Mouse (Mus musculus) heart, embryonic 14.5 days (tissue): ENCODE measurements around the gene Slc22a19. TPM values are rescaled to one million over a fixed set of nuclear protein-coding genes. Genes with fewer than 3 reads are reported as not detected.

ENCODE experiments used
- ATAC-seq: fragments of 200-750 bp; cut with Nextera tagmentation; 2 replicates; pipeline ENCODE4 v1.8.0; 2017; ENCODE audit warnings: low read depth, moderate TSS enrichment; ENCODE audit not compliant: insufficient number of reproducible peaks, insufficient read depth, low FRiP score
- H3K27ac ChIP-seq, 2 experiments: fragments of 200-500 bp in 1 of 2; fragments of 300-500 bp in 1 of 2; sonication (generic) in 1 of 2; replicated peaks in 1 of 2; 2 replicates each; pipeline ENCODE4 v1.5.1; 2012 to 2014; ENCODE audit warnings: low read depth in 2 of 2, low read length in 2 of 2, control low read depth in 1 of 2, mild to moderate bottlenecking in 1 of 2, mixed read lengths in 1 of 2; ENCODE audit not compliant: control insufficient read depth in 1 of 2, insufficient read depth in 1 of 2
- H3K27me3 ChIP-seq: fragments of 300-500 bp; sonication (generic); 2 replicates; pipeline ENCODE4 v1.6.1; 2014; ENCODE audit warnings: mild to moderate bottlenecking, low read length, control low read depth; ENCODE audit not compliant: control insufficient read depth, insufficient read depth
- H3K36me3 ChIP-seq: fragments of 300-500 bp; sonication (generic); 2 replicates; pipeline ENCODE4 v1.6.1; 2014; ENCODE audit warnings: mild to moderate bottlenecking, control low read depth, low read length, mixed read lengths; ENCODE audit not compliant: control insufficient read depth, insufficient read depth
- H3K4me1 ChIP-seq, 2 experiments: fragments of 200-500 bp in 1 of 2; fragments of 300-500 bp in 1 of 2; sonication (generic) in 1 of 2; 2 replicates each; pipeline ENCODE4 v1.6.1; 2012 to 2014; ENCODE audit warnings: low read length in 2 of 2, control low read depth in 1 of 2, mixed read lengths in 1 of 2; ENCODE audit not compliant: control insufficient read depth in 2 of 2, insufficient read depth in 2 of 2
- H3K4me2 ChIP-seq: fragments of 300-500 bp; sonication (generic); 2 replicates; pipeline ENCODE4 v1.6.1; 2014; ENCODE audit warnings: mild to moderate bottlenecking, low read length
- H3K4me3 ChIP-seq, 2 experiments: fragments of 200-500 bp in 1 of 2; fragments of 300-500 bp in 1 of 2; sonication (generic) in 1 of 2; 2 replicates each; pipeline ENCODE4 v1.5.1; 2012 to 2014; ENCODE audit warnings: low read length in 2 of 2, mild to moderate bottlenecking in 2 of 2, control low read depth in 1 of 2, low read depth in 1 of 2, moderate library complexity in 1 of 2; ENCODE audit not compliant: control insufficient read depth in 1 of 2, insufficient read depth in 1 of 2
- H3K9ac ChIP-seq: fragments of 300-500 bp; sonication (generic); 2 replicates; pipeline ENCODE4 v1.6.1; 2014; ENCODE audit warnings: mild to moderate bottlenecking, low read length
- H3K9me3 ChIP-seq: fragments of 300-500 bp; sonication (generic); 2 replicates; pipeline ENCODE4 v1.6.1; 2016; ENCODE audit warnings: low read length, control low read depth; ENCODE audit not compliant: control insufficient read depth
- WGBS: fragments of 180-500 bp; shearing (Covaris S2); extraction: QIAGEN DNeasy Blood & Tissue Kit; methylation state at CpG from one replicate; pipeline ENCODE4 v1.1.7; 2014; 5-methylcytosine and 5-hydroxymethylcytosine counted together
- polyA plus RNA-seq: library from polyadenylated mRNA; unstranded; fragments of >200 nt; fragmentation: Nextera tagmentation; extraction: Ambion mirVana; gene quantifications from 2 replicates; pipeline ENCODE4 v1.2.1, GENCODE M21; 2014

The Slc22a19 gene
- polyA plus RNA-seq, 1 experiment from 2014 or later = not detected

DNA sequence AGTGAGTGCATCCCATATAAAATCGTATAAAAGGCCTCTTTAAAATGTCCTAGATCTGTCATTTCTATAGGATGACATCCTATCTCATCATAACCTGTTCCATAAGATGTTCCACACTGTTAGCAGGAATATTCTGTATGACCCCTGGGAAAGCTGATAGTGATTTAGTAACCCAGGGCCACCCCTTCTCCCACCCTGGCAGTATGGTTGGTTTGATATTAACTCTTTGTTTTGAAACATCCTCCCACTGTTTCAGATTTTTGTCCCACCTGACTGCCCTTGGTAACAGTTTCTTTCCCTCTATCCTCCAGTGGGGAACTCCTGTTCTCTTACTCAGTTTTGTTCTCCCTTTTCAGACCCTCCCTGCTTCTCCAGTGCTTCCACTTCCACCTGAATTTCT is 77.3 kb downstream of the Slc22a19 start:
- ATAC-seq = no peak
- Histone ChIP-seq H3K27ac (no peak overlapping the region), H3K4me3 (no peak overlapping the region), H3K36me3 (no peaks in the 10 kb centered on the region), H3K27me3 (no peaks in the 10 kb centered on the region), H3K4me2 (no peak overlapping the region), H3K9me3 (no peaks in the 10 kb centered on the region), H3K4me1 (no peaks in the 10 kb centered on the region), H3K9ac (no peak overlapping the region)
- 69% methylated on average over 1 of the region's 1 CpGs for WGBS

DNA sequence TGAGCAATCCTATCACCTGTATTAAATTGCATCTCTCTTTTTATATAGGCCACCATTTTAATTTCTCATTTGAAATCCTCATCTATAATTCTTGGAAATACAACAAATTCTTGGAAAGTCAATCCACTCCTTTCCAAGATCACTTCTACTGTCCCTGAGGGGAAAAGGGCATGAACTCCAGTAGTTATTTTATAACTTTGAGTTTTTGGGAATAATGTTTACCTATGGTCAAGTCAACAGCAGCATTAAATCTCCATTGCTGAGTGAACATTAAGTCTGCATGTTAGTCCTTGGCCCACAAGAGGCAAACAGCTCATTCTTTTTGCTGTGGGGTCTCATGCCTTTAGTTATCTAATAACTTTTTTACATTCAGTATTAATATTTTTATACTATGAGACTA is 78.1 kb downstream of the Slc22a19 start:
- no peaks in the 10 kb centered on the region for H3K9me3 ChIP-seq
- ATAC-seq = no peak

More for the DNA sequence above, 78.1 kb downstream of the Slc22a19 start:
- Histone ChIP-seq H3K27me3 (no peaks in the 10 kb centered on the region), H3K4me3 (no peak overlapping the region), H3K9ac (no peak overlapping the region), H3K4me2 (no peak overlapping the region), H3K4me1 (no peaks in the 10 kb centered on the region), H3K27ac (no peak overlapping the region), H3K36me3 (no peaks in the 10 kb centered on the region)

Other genes starting within 250 kb of the Slc22a19 start
- 108 and 132 TPM in 2 replicates for gene Rtn3, start 228.0 kb downstream of the Slc22a19 start, polyA plus RNA-seq
- 9.1 and 12.1 TPM in 2 replicates for gene Atl3, start 217.3 kb downstream of the Slc22a19 start, polyA plus RNA-seq
- gene Pla2g16, start 153.9 kb downstream of the Slc22a19 start, polyA plus RNA-seq = 63.1 and 69.9 TPM in 2 replicates
- gene Lgals12, start 104.1 kb downstream of the Slc22a19 start, polyA plus RNA-seq = 0.23 and 0.34 TPM in 2 replicates
- gene Hrasls5, start 98.8 kb downstream of the Slc22a19 start, polyA plus RNA-seq = not detected in 2 replicates
- not detected in 2 replicates for gene Slc22a26, start 91.4 kb upstream of the Slc22a19 start, polyA plus RNA-seq